Mouse (Mus musculus): ENCODE results near the gene Amigo3. TPM values are rescaled to one million over a fixed set of nuclear protein-coding genes. Genes with fewer than 3 reads are reported as not detected.
A peak's percentile ranks its signal among the peaks of the same experiment; 100 is the strongest.

Amigo3 gene
- total RNA-seq, 2 experiments from 2014 or later: 2.0 to 2.1 TPM

DNA sequence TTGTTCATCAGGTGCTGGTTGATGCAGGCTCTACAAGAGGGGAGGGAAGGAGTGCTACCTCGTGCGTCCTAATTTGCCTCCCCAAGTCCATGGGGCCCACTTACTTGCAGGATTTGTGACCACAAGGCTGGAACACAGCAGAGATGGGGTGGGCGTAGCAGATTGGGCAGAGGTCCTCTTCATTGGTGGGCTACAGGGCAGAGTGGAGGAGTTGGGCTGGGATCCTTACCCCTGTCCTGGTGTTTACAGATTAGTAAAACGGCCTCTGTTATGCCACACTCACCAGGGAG is 1.1 kb upstream of the Amigo3 start:
- no peak for DNase-seq (ENCODE audit: low spot score in 2 of 2)

DNA sequence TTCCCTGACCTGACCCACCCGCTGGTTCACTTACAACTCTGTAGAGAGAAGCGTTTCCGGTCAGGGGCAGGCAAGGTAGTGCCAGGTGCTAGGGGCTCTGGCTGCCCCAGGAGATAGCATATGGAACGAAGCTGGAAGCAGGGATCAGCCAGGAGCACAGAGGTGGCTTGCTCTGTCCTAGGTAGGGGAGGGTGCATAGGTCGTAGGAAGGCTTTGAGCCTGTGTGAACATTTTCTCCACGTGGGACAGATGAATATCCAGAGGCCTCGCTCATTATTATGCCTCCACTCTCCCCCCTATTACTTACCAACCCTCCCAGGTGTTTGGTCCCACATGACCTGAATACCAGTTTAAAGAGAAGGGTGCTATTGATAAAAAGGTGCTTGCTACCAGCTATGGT is 548 bp upstream of the Amigo3 start:
- DNase-seq (ENCODE audit: low spot score in 2 of 2): no peak

DNA sequence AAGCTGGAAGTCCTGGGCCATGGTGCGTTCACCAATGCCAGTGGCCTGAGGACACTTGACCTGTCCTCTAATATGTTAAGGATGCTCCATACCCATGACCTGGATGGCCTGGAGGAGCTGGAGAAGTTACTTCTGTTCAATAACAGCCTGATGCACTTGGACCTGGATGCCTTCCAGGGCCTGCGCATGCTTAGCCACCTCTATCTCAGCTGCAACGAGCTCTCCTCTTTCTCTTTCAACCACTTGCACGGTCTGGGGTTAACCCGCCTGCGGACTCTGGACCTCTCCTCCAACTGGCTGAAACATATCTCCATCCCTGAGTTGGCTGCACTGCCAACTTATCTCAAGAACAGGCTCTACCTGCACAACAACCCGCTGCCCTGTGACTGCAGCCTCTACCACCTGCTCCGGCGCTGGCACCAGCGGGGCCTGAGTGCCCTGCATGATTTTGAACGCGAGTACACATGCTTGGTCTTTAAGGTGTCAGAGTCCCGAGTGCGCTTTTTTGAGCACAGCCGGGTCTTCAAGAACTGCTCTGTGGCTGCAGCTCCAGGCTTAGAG is 786 bp downstream of the Amigo3 start:
- no peak for DNase-seq (ENCODE audit: low spot score in 2 of 2)

DNA sequence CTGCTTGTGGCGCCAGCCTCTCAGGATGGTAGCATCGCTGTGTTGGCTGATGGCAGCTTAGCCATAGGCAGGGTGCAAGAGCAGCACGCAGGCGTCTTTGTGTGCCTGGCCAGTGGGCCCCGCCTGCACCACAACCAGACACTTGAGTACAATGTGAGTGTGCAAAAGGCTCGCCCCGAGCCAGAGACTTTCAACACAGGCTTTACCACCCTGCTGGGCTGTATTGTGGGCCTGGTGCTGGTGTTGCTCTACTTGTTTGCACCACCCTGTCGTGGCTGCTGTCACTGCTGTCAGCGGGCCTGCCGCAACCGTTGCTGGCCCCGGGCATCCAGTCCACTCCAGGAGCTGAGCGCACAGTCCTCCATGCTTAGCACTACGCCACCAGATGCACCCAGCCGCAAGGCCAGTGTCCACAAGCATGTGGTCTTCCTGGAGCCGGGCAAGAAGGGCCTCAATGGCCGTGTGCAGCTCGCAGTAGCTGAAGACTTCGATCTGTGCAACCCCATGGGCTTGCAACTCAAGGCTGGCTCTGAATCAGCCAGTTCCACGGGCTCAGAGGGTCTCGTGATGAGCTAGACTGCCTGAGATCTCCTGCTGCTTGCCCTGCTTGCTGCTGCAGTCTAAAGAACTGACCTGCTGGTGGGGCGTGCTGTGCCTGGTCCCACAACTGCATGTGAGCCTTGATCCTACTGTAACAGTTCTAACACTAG is 1.5 kb downstream of the Amigo3 start:
- peak in 1 of 2 experiments; percentile 11 for DNase-seq (ENCODE audit: low spot score in 2 of 2)

DNA sequence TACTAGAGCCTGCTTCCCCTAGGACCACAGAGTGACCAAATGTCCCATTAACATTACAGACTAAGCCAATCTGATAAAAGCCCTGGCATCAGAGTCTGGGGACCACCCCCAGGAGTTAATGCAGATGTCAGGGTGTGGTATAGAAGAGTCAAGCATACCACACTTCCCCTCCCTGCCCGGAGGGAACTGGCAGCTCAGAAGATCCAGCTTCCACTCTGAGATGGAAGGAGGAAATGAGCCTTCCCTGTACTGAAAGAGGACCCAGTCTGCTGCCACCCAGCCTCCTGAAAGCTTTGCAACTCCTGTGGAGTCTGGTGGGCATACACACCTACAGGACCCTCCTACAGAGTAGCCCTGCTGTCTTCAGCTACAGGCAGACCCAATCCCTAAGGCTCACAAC is 2.1 kb downstream of the Amigo3 start:
- peak in 1 of 2 experiments; percentile 5 for DNase-seq (ENCODE audit: low spot score in 2 of 2)

DNA sequence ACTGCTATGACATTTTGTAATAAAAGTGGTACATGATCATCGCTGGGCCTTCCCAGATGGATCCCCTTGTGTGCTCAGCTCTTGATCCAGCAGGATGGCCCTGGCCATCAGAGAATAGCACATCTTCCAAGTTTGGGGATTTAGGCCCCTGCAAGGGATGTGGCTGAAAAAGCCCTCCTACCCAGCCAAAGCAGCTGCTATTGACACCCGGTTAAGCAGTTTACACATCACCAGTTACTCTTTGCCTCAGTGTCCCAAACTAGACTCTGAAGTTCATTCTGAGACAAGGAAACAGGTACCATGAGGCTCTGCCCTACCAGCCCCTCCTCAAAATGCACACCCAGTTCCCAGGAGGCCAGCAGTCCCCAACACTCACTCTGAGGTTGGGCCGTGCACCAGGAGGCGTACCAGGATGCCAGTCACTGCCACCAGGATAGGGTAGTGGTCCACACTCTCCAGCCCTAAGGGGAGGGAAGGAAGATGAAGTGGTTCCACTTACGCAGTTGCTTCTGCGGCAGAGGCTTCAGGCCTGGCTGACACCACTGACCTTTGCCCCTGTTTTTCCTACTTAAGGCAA is 2.8 kb downstream of the Amigo3 start:
- no peak for DNase-seq (ENCODE audit: low spot score in 2 of 2)

DNA sequence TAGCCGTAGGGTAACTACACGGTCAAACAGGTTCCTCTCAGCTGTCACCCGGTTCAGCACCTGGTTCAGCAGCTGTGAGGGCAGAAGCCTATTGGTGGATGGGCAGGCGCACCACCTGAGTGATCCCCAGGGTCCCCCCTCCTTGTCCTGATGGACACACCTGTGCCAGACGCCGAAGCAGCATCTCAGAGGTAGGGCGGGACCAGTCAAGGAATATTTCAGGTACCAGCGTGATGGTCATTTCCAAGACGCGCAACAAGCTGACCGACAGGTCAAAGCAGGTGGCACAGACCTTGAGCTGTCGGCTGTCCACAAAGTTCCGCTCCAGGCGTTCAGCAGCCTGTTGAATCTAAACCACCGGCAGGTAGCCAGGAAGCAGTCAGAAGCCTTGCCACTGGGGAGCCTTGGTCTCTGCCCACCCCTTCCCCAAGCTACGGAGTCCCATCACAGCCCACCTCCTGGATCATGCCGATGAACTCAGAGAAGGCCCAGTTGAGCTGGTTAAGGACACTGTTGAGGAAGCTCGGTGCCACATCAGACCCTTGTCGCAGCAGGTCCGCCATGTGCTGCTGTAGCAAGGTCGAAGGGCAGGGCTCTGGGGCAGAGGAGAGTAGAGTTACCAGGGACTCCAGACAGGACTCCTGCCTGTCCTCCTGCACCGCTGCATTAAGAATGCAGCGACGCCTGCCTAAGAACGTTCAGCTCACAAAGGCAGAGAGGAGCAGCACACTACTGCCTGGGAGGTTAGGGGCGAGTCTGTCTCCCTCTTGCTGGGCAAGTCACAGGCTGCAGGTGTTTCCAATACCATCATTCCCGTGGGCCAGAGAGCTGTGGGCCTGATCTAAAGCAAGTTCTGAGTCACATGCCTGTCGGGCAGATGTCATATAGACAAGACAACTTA is 3.7 kb downstream of the Amigo3 start:
- DNase-seq (ENCODE audit: low spot score in 2 of 2): peak in 1 of 2 experiments; percentile 3

DNA sequence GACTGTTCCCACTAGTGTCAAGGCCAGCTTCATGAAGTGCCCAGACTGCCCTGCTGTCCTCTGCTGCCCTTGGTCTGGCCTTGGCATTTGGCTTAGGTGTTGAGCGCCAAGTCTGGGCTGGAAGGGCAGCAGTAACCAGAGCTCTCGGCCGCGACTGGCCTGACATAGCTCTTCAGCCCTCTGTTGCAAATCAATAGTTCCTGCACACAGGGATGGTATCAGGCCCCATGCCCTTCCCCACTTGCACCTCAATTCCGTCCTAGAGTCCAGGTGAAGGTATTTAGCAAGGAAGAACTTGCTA is 4.3 kb downstream of the Amigo3 start:
- DNase-seq (ENCODE audit: low spot score in 2 of 2): peak in 1 of 2 experiments; percentile 3

DNA sequence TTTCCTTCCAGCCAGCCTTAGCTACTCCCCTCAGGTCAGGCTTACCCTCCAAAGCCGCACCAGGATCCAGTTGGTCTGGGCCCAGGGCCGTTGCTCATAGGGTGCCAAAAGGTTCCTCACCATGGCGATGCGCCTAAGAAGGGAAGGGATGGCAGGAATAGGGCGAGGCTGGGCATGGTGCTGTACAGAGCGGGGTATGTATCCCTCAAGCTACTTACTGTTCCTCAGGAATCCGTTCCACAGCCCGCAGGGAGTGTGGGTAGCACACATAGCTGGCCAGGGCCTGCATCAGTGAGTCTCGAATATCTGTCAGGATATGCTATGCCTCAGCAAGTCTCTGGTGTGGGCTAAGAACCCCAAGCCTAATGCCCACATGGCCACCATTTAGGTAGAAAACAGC is 5.3 kb downstream of the Amigo3 start:
- DNase-seq (ENCODE audit: low spot score in 2 of 2): no peak

DNA sequence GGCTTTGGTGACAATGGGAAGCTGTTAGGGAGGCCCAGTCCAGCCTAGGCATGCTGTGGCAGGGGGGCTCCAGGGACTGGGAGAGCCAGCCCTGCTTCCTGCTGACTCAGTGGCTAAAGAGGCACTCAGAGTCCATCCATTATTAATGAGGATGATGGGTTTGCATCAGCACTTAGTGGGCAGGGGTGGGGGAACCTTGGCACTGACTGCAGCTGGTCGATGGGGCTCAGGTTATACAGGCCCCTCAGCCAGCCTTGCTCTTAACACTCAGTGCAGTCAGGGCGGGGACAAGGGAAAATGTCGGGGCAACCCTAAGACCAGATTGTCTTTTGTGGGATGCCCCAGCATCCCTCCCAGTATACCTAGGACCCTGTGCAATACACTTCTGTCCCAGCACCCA is 9.2 kb downstream of the Amigo3 start:
- no peak for DNase-seq (ENCODE audit: low spot score in 2 of 2)

DNA sequence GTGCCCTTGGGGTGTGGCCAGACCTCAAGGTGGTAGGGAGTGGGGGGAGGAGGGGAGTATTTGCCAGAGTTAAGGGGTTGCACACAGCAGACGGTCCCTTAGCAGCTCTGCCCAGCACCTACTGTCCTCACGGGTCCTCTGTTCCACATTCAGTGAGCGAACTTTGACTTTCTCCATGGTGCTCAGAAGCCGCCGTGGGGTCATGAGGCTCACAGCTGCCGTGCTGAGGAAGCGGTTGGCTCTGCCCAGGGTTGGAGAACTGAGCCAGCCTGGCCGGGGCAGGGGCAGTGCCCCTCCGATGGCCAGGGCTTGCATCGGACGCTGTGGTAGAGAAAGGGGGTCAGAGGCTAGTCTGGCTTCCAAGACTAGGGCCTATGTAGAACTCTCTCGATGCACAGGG is 10.4 kb downstream of the Amigo3 start:
- DNase-seq (ENCODE audit: low spot score in 2 of 2): no peak

DNA sequence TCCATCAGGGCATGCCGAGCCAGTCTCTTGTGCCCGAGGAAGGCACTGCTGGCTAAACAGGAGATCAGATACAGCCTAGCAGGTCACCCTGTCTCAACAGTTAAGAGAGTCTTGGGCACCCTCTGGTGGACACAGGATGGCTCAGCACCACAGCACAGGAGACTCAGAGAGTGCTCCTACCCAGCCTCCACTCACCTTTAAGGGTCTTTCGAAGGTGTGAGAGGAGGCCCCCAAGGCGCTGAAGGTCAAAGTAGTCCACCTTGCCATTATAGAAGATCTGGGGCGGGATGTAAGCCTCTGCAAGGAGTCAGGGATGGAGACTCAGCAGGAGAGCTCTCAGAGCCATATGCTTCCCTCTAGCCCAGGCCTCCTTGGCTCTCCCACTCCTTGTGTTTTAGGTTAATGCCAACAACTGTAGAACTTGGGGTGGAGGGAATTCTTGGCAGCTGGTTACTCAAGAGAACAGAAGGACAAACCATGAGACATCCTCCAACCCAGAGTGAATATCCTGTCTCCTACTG is 12.6 kb downstream of the Amigo3 start:
- DNase-seq (ENCODE audit: low spot score in 2 of 2): peak; percentile 70 to 78

DNA sequence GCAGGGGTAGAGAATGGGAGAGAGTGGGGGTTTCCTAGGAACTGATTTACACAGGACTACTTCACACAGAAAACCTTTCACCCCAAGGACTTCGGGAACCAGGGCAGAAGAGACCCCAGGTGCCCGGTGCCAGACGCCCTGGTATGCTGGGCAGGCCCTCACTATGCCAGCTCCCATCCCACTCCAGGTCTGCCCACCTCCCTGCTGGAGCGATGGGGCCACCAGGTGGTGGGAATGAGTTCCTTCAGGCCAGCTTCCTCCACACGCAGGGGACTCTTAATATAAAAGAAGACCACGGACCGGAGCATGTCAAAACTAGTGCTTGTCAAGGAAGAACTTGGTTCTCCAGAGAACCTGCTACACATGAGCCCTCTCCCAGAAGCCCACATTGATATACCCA is 14.2 kb downstream of the Amigo3 start:
- no peak for DNase-seq (ENCODE audit: low spot score in 2 of 2)

DNA sequence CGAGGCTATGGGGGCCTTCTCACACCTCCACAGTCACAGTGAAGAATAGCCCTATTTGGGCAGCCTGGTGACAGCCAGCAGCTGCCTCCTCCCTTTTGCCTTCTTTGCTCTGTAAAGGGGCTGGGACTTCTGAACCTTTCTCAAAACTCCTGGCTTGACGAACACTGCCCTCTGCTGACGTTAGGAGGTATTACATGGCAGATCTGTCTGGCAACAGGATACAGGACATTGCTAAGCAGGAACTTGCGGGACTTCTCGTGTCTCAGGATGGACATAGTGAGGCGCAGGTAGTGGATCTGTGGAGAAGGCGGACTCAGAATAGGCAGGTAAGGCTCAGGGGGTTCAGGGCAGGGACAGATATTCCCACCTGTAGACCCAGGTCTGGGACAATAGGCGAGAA is 14.9 kb downstream of the Amigo3 start:
- DNase-seq (ENCODE audit: low spot score in 2 of 2): peak; percentile 90 to 91

DNA sequence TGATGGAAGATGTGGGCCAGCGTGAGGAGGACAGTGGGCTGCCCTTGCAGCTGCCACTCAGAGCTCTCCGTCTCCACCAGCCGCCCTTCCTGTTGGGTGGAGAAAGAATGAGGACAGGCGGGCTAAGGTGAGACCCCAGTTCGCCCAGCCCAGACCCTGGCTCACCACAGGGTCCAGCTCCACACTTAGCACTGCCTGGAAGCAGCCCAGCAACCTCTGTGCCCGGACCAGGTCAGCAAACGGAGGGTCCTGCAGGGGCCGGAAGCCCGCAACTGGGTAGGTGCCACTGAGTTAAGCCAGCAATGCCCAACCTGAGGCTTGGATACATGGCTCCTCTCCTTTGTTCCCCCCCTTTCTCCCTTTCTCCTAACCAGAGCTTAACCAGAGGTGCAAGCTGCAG is 16.0 kb downstream of the Amigo3 start:
- DNase-seq (ENCODE audit: low spot score in 2 of 2): no peak

DNA sequence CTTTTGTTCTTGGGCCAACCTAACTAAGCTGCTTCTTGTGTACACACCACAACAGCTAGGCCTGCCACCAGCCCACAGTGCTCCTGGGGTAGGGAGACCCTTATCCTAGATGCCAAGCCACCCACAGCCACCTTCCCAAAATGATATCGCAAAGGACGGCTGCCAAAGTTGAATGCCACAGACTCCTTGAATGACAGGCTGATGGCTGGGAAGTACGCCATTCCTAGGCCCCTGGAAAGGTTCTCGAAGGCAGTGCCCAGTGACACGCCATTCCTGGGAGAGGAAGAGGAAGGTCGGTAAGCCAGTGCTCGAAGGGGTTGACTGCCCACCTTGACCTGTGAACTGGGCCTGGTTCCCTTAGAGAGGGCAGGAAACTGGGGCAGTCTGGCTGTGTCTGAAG is 16.6 kb downstream of the Amigo3 start:
- DNase-seq (ENCODE audit: low spot score in 2 of 2): no peak

DNA sequence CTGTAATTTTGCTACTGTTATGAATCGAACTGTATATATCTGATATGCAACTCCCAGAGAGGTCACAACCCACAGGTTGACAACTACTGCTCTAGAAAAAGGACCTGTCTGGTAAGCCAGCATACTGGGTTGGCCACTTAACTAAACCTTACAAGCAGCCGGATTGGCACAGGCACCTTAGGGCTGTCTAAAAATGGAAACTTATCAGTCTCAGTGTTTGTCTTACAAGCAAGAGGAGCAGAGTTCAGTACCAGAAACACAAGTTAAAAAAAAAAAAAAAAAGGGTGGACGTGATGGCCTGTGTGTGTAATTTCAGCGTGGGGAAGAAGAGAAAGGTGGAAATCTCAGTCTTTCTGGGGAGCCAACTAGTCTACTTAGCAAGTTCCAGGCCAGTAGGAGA is 18.8 kb downstream of the Amigo3 start:
- no peak for DNase-seq (ENCODE audit: low spot score in 2 of 2)

DNA sequence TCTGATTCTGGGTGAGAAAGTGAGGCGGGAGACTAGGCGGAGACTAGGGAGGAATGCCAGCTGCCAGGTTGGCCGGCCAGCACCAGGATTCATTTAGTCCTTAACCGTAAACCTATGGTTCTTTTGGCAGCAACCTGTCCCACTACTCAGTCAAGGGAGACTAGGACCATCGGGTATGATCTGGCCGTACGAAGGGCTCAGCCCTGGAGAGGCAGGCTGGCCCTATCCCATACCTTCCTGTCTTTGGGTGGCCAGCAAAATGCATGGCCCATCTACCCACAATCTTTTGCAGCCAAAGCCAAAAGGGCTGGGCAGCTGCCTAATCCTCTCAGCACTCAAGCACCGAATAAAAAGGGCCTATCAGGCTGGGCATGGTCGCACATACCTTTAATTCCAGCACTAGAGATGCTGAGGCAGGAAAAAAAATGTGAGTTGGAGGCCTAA is 19.5 kb downstream of the Amigo3 start:
- no peak for DNase-seq (ENCODE audit: low spot score in 2 of 2)

DNA sequence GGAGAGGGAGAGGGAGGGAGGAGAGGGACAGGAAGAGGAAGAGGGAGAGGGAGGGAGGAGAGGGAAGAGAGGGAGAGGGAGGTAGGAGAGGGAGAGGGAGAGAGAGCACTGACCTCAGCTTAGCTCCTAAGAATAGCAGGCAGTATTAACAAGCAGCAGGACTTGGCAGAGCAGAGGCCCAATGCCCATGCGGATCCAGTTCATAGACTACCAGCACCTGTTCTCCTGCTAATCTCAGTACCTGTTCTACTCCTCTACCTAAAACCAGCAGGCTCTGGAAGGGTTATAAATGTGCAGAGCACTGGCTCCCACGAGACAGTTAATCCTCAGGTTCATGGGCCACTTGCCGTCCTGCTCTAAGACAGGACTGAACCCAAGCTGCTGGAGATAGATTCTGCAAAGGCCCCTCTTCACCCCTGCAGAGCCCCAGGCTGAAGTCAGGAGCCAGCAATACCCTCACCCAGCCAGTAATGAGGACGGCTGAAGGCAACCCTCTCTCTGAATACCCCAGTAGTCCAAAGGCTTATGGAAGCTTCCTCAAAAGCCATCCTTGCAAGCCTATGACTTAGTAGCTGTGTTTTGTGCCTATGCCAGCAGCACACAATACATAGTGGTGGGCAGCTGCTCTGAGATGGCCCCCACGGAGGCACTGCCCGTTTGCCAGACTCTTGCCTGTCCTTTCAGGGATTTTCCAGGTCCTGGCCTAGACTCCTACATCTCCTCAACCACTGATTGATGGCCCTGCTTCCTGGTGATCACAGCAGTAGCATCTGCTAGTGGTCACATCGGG is 20.4 kb downstream of the Amigo3 start:
- no peak for DNase-seq (ENCODE audit: low spot score in 2 of 2)

DNA sequence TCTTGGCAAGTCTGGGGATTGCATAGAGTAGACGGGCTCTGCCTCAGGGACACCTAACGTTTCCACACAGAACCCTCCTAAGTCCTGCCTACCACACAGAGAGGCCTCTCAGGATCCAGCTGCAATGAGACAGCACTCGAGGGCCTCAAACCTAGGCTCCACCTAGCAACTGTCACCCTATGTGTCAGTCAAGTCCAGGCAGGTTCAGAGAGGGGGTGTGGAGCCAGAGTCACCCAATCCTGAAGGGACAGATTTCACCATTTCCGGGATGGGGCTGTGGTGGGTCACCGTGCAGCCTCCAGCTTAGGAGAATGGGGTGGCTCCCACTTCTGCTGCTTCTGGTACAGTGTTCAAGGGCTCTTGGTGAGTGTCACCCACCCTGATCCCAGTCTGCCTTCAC is 27.2 kb downstream of the Amigo3 start, which contains the start of gene Mst1:
Mst1 (plus strand) TSS at position 269 of the 400 bp plus-strand sequence.
- no peak for DNase-seq (ENCODE audit: low spot score in 2 of 2)

DNA sequence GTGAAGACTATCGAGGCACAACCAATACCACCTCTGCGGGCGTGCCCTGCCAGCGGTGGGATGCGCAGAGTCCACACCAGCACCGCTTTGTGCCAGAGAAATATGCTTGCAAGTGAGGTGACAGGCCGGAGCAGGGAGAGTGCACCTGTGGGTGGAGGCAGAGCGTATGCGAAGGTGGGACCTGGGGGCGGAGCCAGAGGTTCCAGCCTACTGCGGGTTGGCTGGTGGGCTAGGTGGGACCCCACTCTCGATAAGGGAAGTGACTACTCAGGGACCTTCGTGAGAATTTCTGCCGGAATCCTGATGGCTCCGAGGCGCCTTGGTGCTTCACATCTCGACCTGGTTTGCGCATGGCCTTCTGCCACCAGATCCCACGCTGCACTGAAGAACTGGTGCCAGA is 29.6 kb downstream of the Amigo3 start:
- no peak for DNase-seq (ENCODE audit: low spot score in 2 of 2)
